Comparison of ENCODE assay signal across 21 mouse cellular contexts in the genomic region with DNA sequence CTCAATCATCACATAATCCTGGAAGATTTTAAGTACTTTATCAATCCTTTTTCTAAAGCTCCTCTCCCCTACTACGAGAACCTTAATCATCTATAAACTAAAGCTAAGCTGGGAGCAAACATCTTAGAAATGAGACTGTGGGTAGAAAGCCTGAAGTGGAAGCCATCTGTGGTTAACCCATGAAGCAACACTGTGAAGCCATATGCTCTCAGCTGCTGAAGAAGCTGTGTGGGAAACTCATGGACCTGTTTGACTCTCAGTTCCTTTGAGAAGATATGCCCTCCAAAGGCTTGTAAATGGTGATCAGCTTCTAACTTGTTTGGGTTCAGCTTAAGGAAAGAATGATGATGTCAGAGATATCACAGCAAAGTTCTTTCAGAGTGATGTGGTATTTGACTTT.
"Had no signal": no experiment of that assay in that cellular context is flagged by ENCODE, and none has a peak within 500 bp of the region (broad histone marks: within the 10 kb centered on the region; RNA-seq: fewer than 3 reads in every experiment).

No protein-coding gene starts in this region.

- H3K4me1 ChIP-seq: intestine, embryonic 15.5 days; limb, embryonic 10.5 days; limb, embryonic 13.5 days; liver, embryonic 12.5 days; liver, embryonic 15.5 days; lung, embryonic 15.5 days; midbrain, embryonic 12.5 days; midbrain, embryonic 15.5 days; neural tube, embryonic 12.5 days; neural tube, embryonic 15.5 days had no signal

- H3K27me3 ChIP-seq: intestine, embryonic 15.5 days; limb, embryonic 13.5 days; liver, embryonic 12.5 days; liver, embryonic 15.5 days; lung, embryonic 15.5 days; midbrain, embryonic 12.5 days; midbrain, embryonic 15.5 days; neural tube, embryonic 12.5 days; neural tube, embryonic 15.5 days had no signal

- H3K36me3 ChIP-seq: intestine, embryonic 15.5 days; limb, embryonic 10.5 days; limb, embryonic 13.5 days; liver, embryonic 12.5 days; liver, embryonic 15.5 days; lung, embryonic 15.5 days; midbrain, embryonic 12.5 days; midbrain, embryonic 15.5 days; neural tube, embryonic 12.5 days; neural tube, embryonic 15.5 days had no signal

- H3K4me3 ChIP-seq: intestine, embryonic 15.5 days; limb, embryonic 10.5 days; limb, embryonic 13.5 days; liver, embryonic 12.5 days; liver, embryonic 15.5 days; lung, embryonic 15.5 days; midbrain, embryonic 12.5 days; midbrain, embryonic 15.5 days; neural tube, embryonic 12.5 days; neural tube, embryonic 15.5 days had no signal

- DNase-seq: kidney, adult 11 months; kidney, adult 9 months; kidney, postnatal 14 days; kidney, postnatal 4 days; liver; lung, adult 18-20 months; right cerebral cortex, postnatal 4 days; thymus, adult 2 months; thymus, postnatal 14 days; thymus, postnatal 4 days had no signal

- H3K27ac ChIP-seq: intestine, embryonic 15.5 days; limb, embryonic 10.5 days; limb, embryonic 13.5 days; liver, embryonic 12.5 days; liver, embryonic 15.5 days; lung, embryonic 15.5 days; midbrain, embryonic 12.5 days; midbrain, embryonic 15.5 days; neural tube, embryonic 12.5 days; neural tube, embryonic 15.5 days; stomach, postnatal 0 days had no signal
